Mouse (Mus musculus) ES-E14 (cell line): Measurements from ENCODE around the gene Plg.

Experiments
- CHD2 ChIP-seq: IDR thresholded peaks from 2 replicates; pipeline ENCODE4 v1.6.1; 2014; ENCODE audit warnings: mild to moderate bottlenecking, low read depth, low read length, inconsistent platforms
- HCFC1 ChIP-seq: IDR thresholded peaks from 2 replicates; pipeline ENCODE4 v1.6.1; 2012; ENCODE audit warnings: low read length, inconsistent platforms, borderline replicate concordance; ENCODE audit not compliant: insufficient read depth
- MAFK ChIP-seq: IDR thresholded peaks from 2 replicates; pipeline ENCODE4 v1.6.1; 2014; ENCODE audit warnings: mild to moderate bottlenecking, low read depth, low read length, inconsistent platforms; ENCODE audit not compliant: insufficient read depth
- ZC3H11A ChIP-seq: IDR thresholded peaks from 2 replicates; pipeline ENCODE4 v1.6.1; 2012; ENCODE audit warnings: low read depth, mild to moderate bottlenecking, inconsistent platforms, low read length, borderline replicate concordance

- TF ChIP-seq CHD2 (no peak), HCFC1 (no peak), ZC3H11A (no peak), MAFK (no peak)
Observed at GRCm38 (mm10) chr17:12370289-12370688, 8.1 kb upstream of the Plg start.
